Mouse (Mus musculus) lung, adult 2 months (tissue): ENCODE data around the gene Bcl2. TPM values are rescaled to one million over a fixed set of nuclear protein-coding genes. Genes with fewer than 3 reads are reported as not detected.

ENCODE experiments used
- DNase-seq: peaks from one replicate; pipeline ENCODE4 v3.0.0; 2022
- H3K4me1 ChIP-seq: fragments of 200-500 bp; 2 replicates; pipeline ENCODE4 v1.6.1; 2011; ENCODE audit warnings: low read length; ENCODE audit not compliant: control insufficient read depth, insufficient read depth
- H3K4me3 ChIP-seq: fragments of 200-500 bp; replicated peaks from 2 replicates; pipeline ENCODE3; 2011; ENCODE audit warnings: low read depth, mild to moderate bottlenecking, control low read depth, low read length; ENCODE audit errors: extremely low read depth
- CTCF ChIP-seq: fragments of 200-500 bp; IDR thresholded peaks from 2 replicates; pipeline ENCODE4 v1.5.1; 2011; ENCODE audit warnings: mild to moderate bottlenecking, low read length, control low read depth; ENCODE audit not compliant: insufficient read depth
- POLR2A ChIP-seq: fragments of 200-500 bp; IDR thresholded peaks from 2 replicates; pipeline ENCODE4 v1.6.1; 2011; ENCODE audit warnings: low read depth, mild to moderate bottlenecking, control low read depth, low read length, borderline replicate concordance; ENCODE audit errors: extremely low read depth
- WGBS: fragments of 180-500 bp; shearing (Covaris S2); methylation state at CpG from one replicate; pipeline ENCODE4 v1.1.7; 2018; 5-methylcytosine and 5-hydroxymethylcytosine counted together
- polyA plus RNA-seq: library from polyadenylated mRNA; depleted of rRNA; stranded (reverse); fragments of >200 nt; gene quantifications from 2 replicates; pipeline ENCODE4 v1.2.3, GENCODE M21; 2012; rRNA removed

The Bcl2 gene
- polyA plus RNA-seq, 1 experiment, result 3.8 TPM

DNA sequence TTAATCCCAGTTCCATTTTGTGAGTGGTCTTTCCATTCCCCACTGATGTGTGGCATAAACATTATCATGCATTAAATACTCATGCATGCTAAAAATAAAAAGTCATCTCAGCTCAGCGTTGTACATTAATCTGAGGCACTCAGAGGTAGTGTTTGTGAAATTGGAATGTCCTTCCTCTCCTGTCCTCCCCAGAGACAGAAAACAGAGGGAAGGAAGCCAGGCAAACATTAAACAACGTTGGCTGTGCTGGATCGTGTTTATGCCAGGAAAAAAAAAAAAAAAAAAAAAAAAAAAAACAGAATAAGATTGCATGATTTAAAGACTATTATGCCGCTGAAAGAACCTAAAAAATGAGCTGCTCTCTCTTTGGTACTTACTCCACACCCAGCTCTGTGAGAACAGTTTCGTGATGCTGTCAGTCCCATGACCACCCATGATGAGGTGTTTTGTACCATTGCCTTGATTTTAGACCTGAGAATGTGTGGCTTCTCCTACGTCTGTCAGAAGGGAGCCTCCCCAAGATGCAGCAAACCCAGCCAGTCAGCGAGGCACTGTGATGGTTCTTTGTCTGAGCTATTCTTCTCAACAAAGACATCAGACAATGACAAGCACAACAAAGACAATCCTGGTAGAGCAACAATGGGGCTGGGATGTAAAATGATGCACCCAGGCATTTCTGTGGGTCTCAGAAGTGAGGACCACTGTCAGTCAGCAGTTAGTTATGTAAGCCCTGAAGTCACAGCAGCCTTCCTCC lies 200.0 kb downstream of the Bcl2 start:
- no peak for TF ChIP-seq CTCF
- TF ChIP-seq POLR2A, result no peak
- Histone ChIP-seq H3K4me1 (0 out of 2 replicates have a peak, but pooled peaks cover 2% of the 10 kb centered on the region), H3K4me3 (no peak overlapping the region)
- DNase-seq, result no peak
- WGBS, result 27% methylated on average over 7 of the region's 7 CpGs

DNA sequence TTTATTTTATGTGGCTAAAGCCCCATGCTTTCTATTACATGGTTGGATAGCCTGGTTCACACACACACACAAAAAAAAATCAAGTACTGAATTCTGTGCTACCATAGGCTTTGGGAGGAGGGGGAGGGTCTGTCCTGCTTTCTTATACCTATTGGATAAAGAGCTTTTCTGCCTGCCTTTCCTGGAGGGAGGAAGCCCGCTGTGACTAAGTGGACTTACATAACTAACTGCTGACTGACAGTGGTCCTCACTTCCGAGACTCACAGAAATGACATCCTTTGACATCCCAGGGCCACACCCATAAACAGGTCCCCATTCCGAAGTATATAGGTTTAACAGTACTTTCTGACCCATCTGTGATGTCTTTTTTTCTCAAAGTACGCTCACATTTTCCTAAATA lies 200.6 kb downstream of the Bcl2 start:
- TF ChIP-seq POLR2A, result no peak
- no peak for TF ChIP-seq CTCF
- Histone ChIP-seq H3K4me1 (0 out of 2 replicates have a peak, but pooled peaks cover 2% of the 10 kb centered on the region), H3K4me3 (no peak overlapping the region)
- WGBS, result 49% methylated on average over 4 of the region's 4 CpGs
- no peak for DNase-seq

DNA sequence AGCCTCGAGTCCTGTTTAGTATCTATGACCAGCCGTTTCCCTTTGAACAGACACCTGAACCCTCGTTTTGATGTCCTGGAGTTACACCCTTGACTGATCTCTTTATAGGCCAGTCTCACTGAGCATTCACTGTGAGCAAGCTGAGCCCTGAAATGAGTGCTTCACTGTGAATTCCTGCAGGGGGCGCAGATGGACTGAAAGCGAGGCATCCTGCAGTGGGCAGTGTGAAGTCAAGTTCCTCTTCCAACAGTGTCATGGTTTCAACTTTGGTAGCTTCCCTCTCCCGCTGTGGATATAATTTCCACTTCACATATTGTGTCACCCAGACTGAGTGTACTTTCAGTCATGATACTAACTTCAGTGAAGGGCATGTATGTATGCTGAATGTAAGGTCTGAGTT lies 202.5 kb downstream of the Bcl2 start:
- Histone ChIP-seq H3K4me3 (no peak overlapping the region), H3K4me1 (0 out of 2 replicates have a peak, but pooled peaks cover 2% of the 10 kb centered on the region)
- TF ChIP-seq POLR2A (no peak), CTCF (peak; percentile 97)
- WGBS, result 8% methylated on average over 6 of the region's 6 CpGs
- peak; percentile 48 for DNase-seq

DNA sequence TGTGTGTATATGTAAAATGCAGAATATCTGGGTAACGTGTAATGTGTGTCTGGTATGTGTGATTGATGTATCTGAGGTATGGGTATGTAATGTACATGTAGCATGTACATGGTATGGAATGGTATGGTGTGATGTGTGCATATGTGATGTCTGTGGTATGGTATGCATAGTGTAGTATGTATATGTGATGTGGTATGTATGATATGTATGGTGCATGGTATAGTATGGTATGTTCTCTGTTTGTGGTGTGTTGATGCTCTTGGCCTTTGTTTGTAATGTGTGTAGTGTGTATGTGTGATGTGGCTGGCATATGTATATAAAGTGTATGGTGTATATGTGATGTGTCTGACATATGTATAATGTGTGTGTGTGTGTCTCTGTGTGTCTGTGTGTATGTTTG lies 206.5 kb downstream of the Bcl2 start:
- no peaks in the 10 kb centered on the region for H3K4me1 ChIP-seq
- no peak for DNase-seq
- TF ChIP-seq CTCF (no peak), POLR2A (no peak)
- H3K4me3 ChIP-seq, result no peak overlapping the region
- 69% methylated on average over 1 of the region's 1 CpGs for WGBS

- no peak for DNase-seq
- H3K4me1 ChIP-seq, result no peaks in the 10 kb centered on the region
- no peak overlapping the region for H3K4me3 ChIP-seq
- no peak for TF ChIP-seq CTCF
- TF ChIP-seq POLR2A, result no peak
- WGBS, result 90% methylated on average over 3 of the region's 3 CpGs
Measured at GRCm38 (mm10) chr1:106503910-106504309, 210.2 kb downstream of the Bcl2 start.

GRCm38 (mm10) chr1:106503407-106503806 lies 210.7 kb downstream of the Bcl2 start:
- no peak for DNase-seq
- 90% methylated on average over 4 of the region's 4 CpGs for WGBS
- Histone ChIP-seq H3K4me3 (no peak overlapping the region), H3K4me1 (no peaks in the 10 kb centered on the region)
- TF ChIP-seq CTCF (no peak), POLR2A (no peak)

GRCm38 (mm10) chr1:106497999-106498398 lies 216.1 kb downstream of the Bcl2 start:
- 56% methylated on average over 2 of the region's 2 CpGs for WGBS
- TF ChIP-seq CTCF (no peak), POLR2A (no peak)
- Histone ChIP-seq H3K4me3 (no peak overlapping the region), H3K4me1 (no peaks in the 10 kb centered on the region)
- no peak for DNase-seq

Other genes with a start within 250 kb of the Bcl2 start
- gene Kdsr, start 45.5 kb upstream of the Bcl2 start, polyA plus RNA-seq, result 10.0 and 23.5 TPM in 2 replicates
- 14.6 and 18.0 TPM in 2 replicates for gene Vps4b, start 82.5 kb upstream of the Bcl2 start, polyA plus RNA-seq
- 4.0 TPM in 1 of 2 replicates, not detected in the other for gene Serpinb5, start 146.9 kb upstream of the Bcl2 start, polyA plus RNA-seq
- 44.7 TPM in 1 of 2 replicates, not detected in the other for gene Serpinb12, start 220.2 kb upstream of the Bcl2 start, polyA plus RNA-seq